Mouse (Mus musculus): ENCODE results near the gene Dhx30.

Gene Dhx30

GRCm38 (mm10) chr9:110047260-110047659 lies 70.4 kb downstream of the Dhx30 start:
- no peak for DNase-seq (ENCODE audit: low read depth, low spot score)

DNA sequence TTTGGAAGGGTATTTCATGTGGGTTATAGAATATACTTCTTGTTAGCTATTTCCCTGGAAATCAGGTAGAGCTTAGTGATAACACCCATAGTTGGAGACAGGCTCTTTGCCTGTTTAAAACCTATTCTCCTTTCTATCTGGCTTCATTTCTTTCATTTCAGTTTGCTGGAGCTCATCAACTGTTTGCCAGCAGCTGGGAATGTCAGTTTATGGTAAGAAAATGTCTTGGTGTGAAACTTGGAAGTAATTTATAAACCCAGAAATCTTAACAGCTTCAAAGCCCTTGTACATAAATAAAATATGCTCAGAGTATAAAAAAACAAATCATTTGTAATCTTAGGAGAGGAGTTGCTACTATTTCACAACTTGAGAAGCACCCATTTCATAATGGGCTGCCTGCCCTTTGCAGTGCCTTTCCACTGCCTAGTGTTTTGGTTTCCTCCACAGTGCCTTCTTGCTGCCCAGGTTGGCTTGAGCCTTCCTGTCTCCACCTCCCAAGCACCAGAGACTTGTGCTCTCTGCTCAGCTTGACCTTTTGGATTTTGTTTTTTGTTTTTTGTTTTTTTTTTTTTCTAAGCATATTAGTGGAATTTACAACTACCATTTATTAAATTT lies 71.8 kb downstream of the Dhx30 start:
- DNase-seq (ENCODE audit: low read depth, low spot score) = peak; percentile 61

GRCm38 (mm10) chr9:110044373-110044772 lies 73.3 kb downstream of the Dhx30 start:
- peak; percentile 75 for DNase-seq (ENCODE audit: low read depth, low spot score)

GRCm38 (mm10) chr9:110038485-110038884 lies 79.1 kb downstream of the Dhx30 start:
- peak; percentile 59 for DNase-seq (ENCODE audit: low read depth, low spot score)

DNA sequence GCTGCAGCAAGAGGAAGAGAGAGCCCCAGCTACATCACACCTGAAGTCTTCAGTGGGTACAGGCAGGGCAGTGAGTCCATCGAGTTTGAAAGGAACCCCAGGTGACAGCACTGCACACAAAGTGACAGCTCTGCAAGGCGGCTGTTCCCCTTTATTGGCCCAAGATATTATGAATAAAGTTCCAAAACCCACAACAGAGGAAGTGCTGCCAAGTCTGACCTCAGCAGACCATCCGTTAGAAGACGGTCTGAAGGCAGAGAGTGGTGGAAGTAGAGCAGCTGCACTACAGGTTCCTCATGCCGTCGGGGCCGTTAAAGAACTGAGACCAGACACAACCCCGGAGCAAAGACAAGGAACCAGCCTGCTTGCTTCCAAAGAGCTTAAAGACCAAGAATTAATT lies 79.7 kb downstream of the Dhx30 start:
- no peak for DNase-seq (ENCODE audit: low read depth, low spot score)

DNA sequence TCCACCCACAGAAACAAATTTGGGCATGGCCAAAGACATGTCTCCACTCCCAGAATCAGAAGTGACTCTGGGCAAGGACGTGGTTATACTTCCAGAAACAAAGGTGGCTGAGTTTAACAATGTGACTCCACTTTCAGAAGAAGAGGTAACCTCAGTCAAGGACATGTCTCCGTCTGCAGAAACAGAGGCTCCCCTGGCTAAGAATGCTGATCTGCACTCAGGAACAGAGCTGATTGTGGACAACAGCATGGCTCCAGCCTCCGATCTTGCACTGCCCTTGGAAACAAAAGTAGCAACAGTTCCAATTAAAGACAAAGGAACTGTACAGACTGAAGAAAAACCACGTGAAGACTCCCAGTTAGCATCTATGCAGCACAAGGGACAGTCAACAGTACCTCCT lies 82.5 kb downstream of the Dhx30 start:
- DNase-seq (ENCODE audit: low read depth, low spot score) = no peak

Data from brain, adult 2 months (tissue).